Mouse (Mus musculus) heart, embryonic 14.5 days (tissue): ENCODE results near the gene Hyal3. TPM values are rescaled to one million over a fixed set of nuclear protein-coding genes. Genes with fewer than 3 reads are reported as not detected.
A peak's percentile ranks its signal among the peaks of the same experiment; 100 is the strongest.

Experiments used
- ATAC-seq: fragments of 200-750 bp; cut with Nextera tagmentation; 2 replicates; pipeline ENCODE4 v1.8.0; 2017; ENCODE audit warnings: low read depth, moderate TSS enrichment; ENCODE audit not compliant: insufficient number of reproducible peaks, insufficient read depth, low FRiP score
- H3K27ac ChIP-seq, 2 experiments: fragments of 200-500 bp in 1 of 2; fragments of 300-500 bp in 1 of 2; sonication (generic) in 1 of 2; replicated peaks in 1 of 2; 2 replicates each; pipeline ENCODE4 v1.5.1; 2012 to 2014; ENCODE audit warnings: low read depth in 2 of 2, low read length in 2 of 2, control low read depth in 1 of 2, mild to moderate bottlenecking in 1 of 2, mixed read lengths in 1 of 2; ENCODE audit not compliant: control insufficient read depth in 1 of 2, insufficient read depth in 1 of 2
- H3K27me3 ChIP-seq: fragments of 300-500 bp; sonication (generic); 2 replicates; pipeline ENCODE4 v1.6.1; 2014; ENCODE audit warnings: mild to moderate bottlenecking, low read length, control low read depth; ENCODE audit not compliant: control insufficient read depth, insufficient read depth
- H3K36me3 ChIP-seq: fragments of 300-500 bp; sonication (generic); 2 replicates; pipeline ENCODE4 v1.6.1; 2014; ENCODE audit warnings: mild to moderate bottlenecking, control low read depth, low read length, mixed read lengths; ENCODE audit not compliant: control insufficient read depth, insufficient read depth
- H3K4me1 ChIP-seq, 2 experiments: fragments of 200-500 bp in 1 of 2; fragments of 300-500 bp in 1 of 2; sonication (generic) in 1 of 2; 2 replicates each; pipeline ENCODE4 v1.6.1; 2012 to 2014; ENCODE audit warnings: low read length in 2 of 2, control low read depth in 1 of 2, mixed read lengths in 1 of 2; ENCODE audit not compliant: control insufficient read depth in 2 of 2, insufficient read depth in 2 of 2
- H3K4me2 ChIP-seq: fragments of 300-500 bp; sonication (generic); 2 replicates; pipeline ENCODE4 v1.6.1; 2014; ENCODE audit warnings: mild to moderate bottlenecking, low read length
- H3K4me3 ChIP-seq, 2 experiments: fragments of 200-500 bp in 1 of 2; fragments of 300-500 bp in 1 of 2; sonication (generic) in 1 of 2; 2 replicates each; pipeline ENCODE4 v1.5.1; 2012 to 2014; ENCODE audit warnings: low read length in 2 of 2, mild to moderate bottlenecking in 2 of 2, control low read depth in 1 of 2, low read depth in 1 of 2, moderate library complexity in 1 of 2; ENCODE audit not compliant: control insufficient read depth in 1 of 2, insufficient read depth in 1 of 2
- H3K9ac ChIP-seq: fragments of 300-500 bp; sonication (generic); 2 replicates; pipeline ENCODE4 v1.6.1; 2014; ENCODE audit warnings: mild to moderate bottlenecking, low read length
- H3K9me3 ChIP-seq: fragments of 300-500 bp; sonication (generic); 2 replicates; pipeline ENCODE4 v1.6.1; 2016; ENCODE audit warnings: low read length, control low read depth; ENCODE audit not compliant: control insufficient read depth
- WGBS: fragments of 180-500 bp; shearing (Covaris S2); extraction: QIAGEN DNeasy Blood & Tissue Kit; methylation state at CpG from one replicate; pipeline ENCODE4 v1.1.7; 2014; 5-methylcytosine and 5-hydroxymethylcytosine counted together
- polyA plus RNA-seq: library from polyadenylated mRNA; unstranded; fragments of >200 nt; fragmentation: Nextera tagmentation; extraction: Ambion mirVana; gene quantifications from 2 replicates; pipeline ENCODE4 v1.2.1, GENCODE M21; 2014

Hyal3 gene
- polyA plus RNA-seq, 1 experiment from 2014 or later: 0.53 TPM

GRCm38 (mm10) chr9:107582509-107583062, 2.0 kb downstream of the Hyal3 start:
- Histone ChIP-seq H3K4me3 (no peak overlapping the region), H3K4me2 (no peak overlapping the region), H3K27ac (no peak overlapping the region), H3K9ac (no peak overlapping the region), H3K9me3 (no peaks in the 10 kb centered on the region), H3K27me3 (no peaks in the 10 kb centered on the region), H3K36me3 (peaks cover 18% of the 10 kb centered on the region), H3K4me1 (peaks cover 6 to 16% of the 10 kb centered on the region in 2 experiments; a peak in 3 of 4 replicates)
- WGBS: 88% methylated on average over 7 of the region's 7 CpGs
- ATAC-seq: no peak

- Histone ChIP-seq H3K4me3 (no peak overlapping the region), H3K9ac (no peak overlapping the region), H3K36me3 (peaks cover 18% of the 10 kb centered on the region), H3K4me2 (no peak overlapping the region), H3K4me1 (peaks cover 6 to 19% of the 10 kb centered on the region in 2 experiments; a peak in 3 of 4 replicates), H3K27me3 (no peaks in the 10 kb centered on the region), H3K9me3 (no peaks in the 10 kb centered on the region), H3K27ac (no peak overlapping the region)
- WGBS: 88% methylated on average over 14 of the region's 14 CpGs
- no peak for ATAC-seq
Observed at GRCm38 (mm10) chr9:107583174-107583573, 2.6 kb downstream of the Hyal3 start.

- H3K9me3 ChIP-seq: no peaks in the 10 kb centered on the region
- H3K4me1 ChIP-seq: peaks cover 25 to 35% of the 10 kb centered on the region in 2 experiments
- WGBS: 84% methylated on average over 5 of the region's 5 CpGs
- no peak overlapping the region for H3K27ac ChIP-seq
- ATAC-seq: no peak
- no peak overlapping the region for H3K4me3 ChIP-seq
- no peaks in the 10 kb centered on the region for H3K27me3 ChIP-seq
- H3K9ac ChIP-seq: no peak overlapping the region
- H3K36me3 ChIP-seq: peaks cover 39% of the 10 kb centered on the region
- no peak overlapping the region for H3K4me2 ChIP-seq
Observed at GRCm38 (mm10) chr9:107586504-107586903, 5.9 kb downstream of the Hyal3 start.

- H3K9me3 ChIP-seq: no peaks in the 10 kb centered on the region
- peaks cover 46% of the 10 kb centered on the region for H3K36me3 ChIP-seq
- peak within 1 kb of the TSS; percentile 79 for H3K9ac ChIP-seq
- no peaks in the 10 kb centered on the region for H3K27me3 ChIP-seq
- H3K4me1 ChIP-seq: peaks cover 23 to 30% of the 10 kb centered on the region in 2 experiments
- H3K27ac ChIP-seq: peak within 1 kb of the TSS; percentile 17 to 64; a peak in 3 of 4 replicates
- H3K4me2 ChIP-seq: peak within 1 kb of the TSS; percentile 94
- peak within 1 kb of the TSS; percentile 64 to 70 for H3K4me3 ChIP-seq
- ATAC-seq: peak; percentile 97
- 11% methylated on average over 46 of the region's 46 CpGs for WGBS
Observed at GRCm38 (mm10) chr9:107586974-107587832, 6.6 kb downstream of the Hyal3 start, which contains the start of gene Ifrd2. Ifrd2 (plus strand) TSS chr9:107587642.

- Histone ChIP-seq H3K9me3 (no peaks in the 10 kb centered on the region), H3K27ac (peak overlapping the region; percentile 17 to 64; a peak in 3 of 4 replicates), H3K4me3 (peak overlapping the region; percentile 64 to 70), H3K4me1 (peaks cover 24 to 38% of the 10 kb centered on the region in 2 experiments), H3K36me3 (peaks cover 48% of the 10 kb centered on the region), H3K27me3 (no peaks in the 10 kb centered on the region), H3K4me2 (peak overlapping the region; percentile 94), H3K9ac (peak overlapping the region; percentile 79)
- no peak; the same call in 1 of the 2 replicates for ATAC-seq
- WGBS: under 1% methylated on average over 33 of the region's 33 CpGs
Observed at GRCm38 (mm10) chr9:107587833-107588639, 7.4 kb downstream of the Hyal3 start.

- Histone ChIP-seq H3K4me3 (no peak overlapping the region), H3K27ac (peak overlapping the region; percentile 40 to 57; a peak in 3 of 4 replicates), H3K4me2 (peak overlapping the region; percentile 94; the same call in 1 of the 2 replicates), H3K4me1 (peaks cover 33 to 48% of the 10 kb centered on the region in 2 experiments), H3K9me3 (no peaks in the 10 kb centered on the region), H3K36me3 (peaks cover 54% of the 10 kb centered on the region), H3K9ac (peak overlapping the region; percentile 5; the same call in 1 of the 2 replicates), H3K27me3 (no peaks in the 10 kb centered on the region)
- 55% methylated on average over 25 of the region's 25 CpGs for WGBS
- no peak for ATAC-seq
Observed at GRCm38 (mm10) chr9:107590058-107590772, 9.6 kb downstream of the Hyal3 start.

- ATAC-seq: no peak
- Histone ChIP-seq H3K36me3 (peaks cover 58% of the 10 kb centered on the region), H3K9ac (no peak overlapping the region), H3K4me3 (no peak overlapping the region), H3K27ac (peak overlapping the region in 1 of 2 experiments; percentile 57; a peak in 1 of 4 replicates), H3K9me3 (no peaks in the 10 kb centered on the region), H3K4me1 (peaks cover 33 to 48% of the 10 kb centered on the region in 2 experiments), H3K27me3 (no peaks in the 10 kb centered on the region), H3K4me2 (no peak overlapping the region)
- WGBS: 94% methylated on average over 6 of the region's 6 CpGs
Observed at GRCm38 (mm10) chr9:107590773-107591060, 10.1 kb downstream of the Hyal3 start.
